Mouse (Mus musculus): ENCODE measurements around the gene Kcnt1.

GRCm38 (mm10) chr2:25822806-25823205, 40.7 kb upstream of the Kcnt1 start, which contains the start of gene Lcn9:
- TF ChIP-seq CTCF (IDR thresholded peaks at IDR 0.05; ENCODE audit: control insufficient read depth, insufficient read depth, low read length) (no peak), POLR2A (IDR thresholded peaks at IDR 0.05; ENCODE audit: borderline replicate concordance, control insufficient read depth, low read depth, low read length) (no peak)

All from bone marrow, adult 2 months (tissue).